Mouse (Mus musculus) spleen, adult 2 months (tissue): ENCODE data around the gene Gm10197. TPM values are rescaled to one million over a fixed set of nuclear protein-coding genes. Genes with fewer than 3 reads are reported as not detected.

Experiments used
- DNase-seq, 2 experiments: peaks; one replicate each; pipeline versions ENCODE4 v3.0.0 to v3.0.0-alpha.2; 2012 to 2021; ENCODE audit warnings: low spot score in 2 of 2, low read depth in 1 of 2
- H3K27ac ChIP-seq: fragments of 200-500 bp; 2 replicates; pipeline ENCODE4 v1.5.1; 2012; ENCODE audit warnings: low read length, inconsistent platforms; ENCODE audit not compliant: insufficient read depth
- H3K27me3 ChIP-seq: fragments of 200-500 bp; 2 replicates; pipeline ENCODE4 v1.6.1; 2012; ENCODE audit warnings: mild to moderate bottlenecking, moderate library complexity, low read length, inconsistent platforms; ENCODE audit not compliant: control insufficient read depth, insufficient read depth
- H3K36me3 ChIP-seq: fragments of 200-500 bp; 2 replicates; pipeline ENCODE4 v1.6.1; 2012; ENCODE audit warnings: mild to moderate bottlenecking, low read length, inconsistent platforms; ENCODE audit not compliant: control insufficient read depth, insufficient read depth
- H3K4me1 ChIP-seq: fragments of 200-500 bp; 2 replicates; pipeline ENCODE4 v1.6.1; 2011; ENCODE audit warnings: inconsistent platforms; ENCODE audit not compliant: control insufficient read depth, insufficient read depth, insufficient read length
- H3K4me3 ChIP-seq: fragments of 200-500 bp; 2 replicates; pipeline ENCODE4 v1.5.1; 2011; ENCODE audit warnings: mild to moderate bottlenecking, inconsistent platforms; ENCODE audit not compliant: insufficient read depth, insufficient read length; ENCODE audit errors: extremely low read depth
- CTCF ChIP-seq: fragments of 200-500 bp; IDR thresholded peaks from 2 replicates; pipeline ENCODE4 v1.5.1; 2011; ENCODE audit warnings: mild to moderate bottlenecking, inconsistent platforms; ENCODE audit not compliant: insufficient read depth, insufficient read length, insufficient replicate concordance; ENCODE audit errors: extremely low read depth
- POLR2A ChIP-seq: fragments of 200-500 bp; IDR thresholded peaks from 2 replicates; pipeline ENCODE4 v1.6.1; 2011; ENCODE audit warnings: low read depth, low read length, inconsistent platforms
- WGBS: fragments of 180-500 bp; shearing (Covaris S2); methylation state at CpG from one replicate; pipeline ENCODE4 v1.1.7; 2018; 5-methylcytosine and 5-hydroxymethylcytosine counted together
- polyA plus RNA-seq: library from polyadenylated mRNA; depleted of rRNA; stranded (reverse); fragments of >200 nt; gene quantifications from 2 replicates; pipeline ENCODE4 v1.2.3, GENCODE M21; 2012; rRNA removed

The Gm10197 gene
- polyA plus RNA-seq, 1 experiment, result not detected

DNA sequence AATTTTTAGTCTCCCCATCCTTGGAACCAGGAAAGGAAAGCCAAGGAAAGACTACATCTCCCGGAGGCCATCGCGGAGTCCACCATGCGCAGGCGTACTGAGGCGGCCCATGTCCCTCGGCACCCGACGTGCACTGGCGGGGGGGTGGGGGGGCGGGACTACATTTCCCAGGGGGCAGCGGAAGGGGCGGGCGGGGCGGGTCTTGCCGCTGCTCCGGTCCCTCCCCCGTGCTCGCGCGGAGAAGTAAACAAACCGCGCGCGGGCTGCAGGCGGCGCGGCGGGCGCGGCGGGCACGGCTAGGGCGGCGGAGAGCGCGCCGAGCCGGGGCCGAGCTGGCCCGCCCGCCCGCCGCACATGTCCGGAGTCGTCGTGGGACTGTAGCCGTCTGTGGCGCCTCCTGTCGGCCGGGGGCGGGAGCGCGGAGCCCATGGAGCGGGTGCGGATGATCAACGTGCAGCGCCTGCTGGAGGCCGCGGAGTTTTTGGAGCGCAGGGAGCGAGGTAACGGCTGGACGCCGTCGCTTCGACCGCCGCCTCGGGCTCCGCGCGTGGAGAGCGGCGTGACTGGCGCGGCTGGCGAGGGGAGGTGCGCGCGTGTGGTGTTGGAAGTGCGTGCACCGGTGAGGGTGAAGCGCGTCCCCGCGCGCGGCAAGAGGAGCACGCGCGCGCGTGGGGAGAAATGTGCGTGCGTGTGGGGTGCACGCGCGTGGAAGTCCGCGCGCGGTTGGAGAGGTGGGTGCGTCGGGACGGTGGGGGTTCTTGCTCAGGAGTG lies 42.2 kb downstream of the Gm10197 start:
- peak; percentile 70 to 83 for DNase-seq
- no peak for TF ChIP-seq POLR2A
- TF ChIP-seq CTCF, result peak; percentile 63
- Histone ChIP-seq H3K4me1 (peaks cover 6% of the 10 kb centered on the region), H3K27ac (peak overlapping the region; percentile 33; the same call in 1 of the 2 replicates), H3K4me3 (peak overlapping the region; percentile 79), H3K27me3 (no peaks in the 10 kb centered on the region), H3K36me3 (no peaks in the 10 kb centered on the region)
- under 1% methylated on average over 104 of the region's 106 CpGs for WGBS

DNA sequence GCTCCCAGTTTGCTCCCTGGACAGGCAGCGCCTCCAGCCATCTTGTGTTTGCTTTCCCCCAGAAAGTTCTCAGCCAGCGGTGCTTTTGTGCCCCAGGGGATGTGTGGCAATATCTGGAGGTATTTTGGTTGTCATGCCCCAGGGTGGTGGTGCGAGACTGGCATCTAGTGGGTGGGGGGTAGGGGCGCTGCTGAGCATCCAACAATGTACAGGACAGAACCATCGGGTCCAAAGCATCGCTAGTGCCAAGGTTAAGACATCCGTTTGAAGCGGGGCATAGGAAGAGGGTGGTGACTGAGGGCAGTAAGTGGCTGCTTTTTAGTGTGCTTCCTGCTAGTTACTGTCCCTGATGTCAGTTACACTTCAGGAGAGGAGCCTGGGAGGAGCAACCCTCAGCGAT lies 43.5 kb downstream of the Gm10197 start:
- TF ChIP-seq CTCF (peak; percentile 22; the same call in 1 of the 2 replicates), POLR2A (no peak)
- Histone ChIP-seq H3K4me3 (no peak overlapping the region), H3K4me1 (peaks cover 6% of the 10 kb centered on the region), H3K27ac (0 out of 2 replicates have a peak overlapping the region, but pooled peaks have one; percentile 8), H3K36me3 (no peaks in the 10 kb centered on the region), H3K27me3 (no peaks in the 10 kb centered on the region)
- 33% methylated on average over 9 of the region's 9 CpGs for WGBS
- DNase-seq, result peak; percentile 15 to 28

DNA sequence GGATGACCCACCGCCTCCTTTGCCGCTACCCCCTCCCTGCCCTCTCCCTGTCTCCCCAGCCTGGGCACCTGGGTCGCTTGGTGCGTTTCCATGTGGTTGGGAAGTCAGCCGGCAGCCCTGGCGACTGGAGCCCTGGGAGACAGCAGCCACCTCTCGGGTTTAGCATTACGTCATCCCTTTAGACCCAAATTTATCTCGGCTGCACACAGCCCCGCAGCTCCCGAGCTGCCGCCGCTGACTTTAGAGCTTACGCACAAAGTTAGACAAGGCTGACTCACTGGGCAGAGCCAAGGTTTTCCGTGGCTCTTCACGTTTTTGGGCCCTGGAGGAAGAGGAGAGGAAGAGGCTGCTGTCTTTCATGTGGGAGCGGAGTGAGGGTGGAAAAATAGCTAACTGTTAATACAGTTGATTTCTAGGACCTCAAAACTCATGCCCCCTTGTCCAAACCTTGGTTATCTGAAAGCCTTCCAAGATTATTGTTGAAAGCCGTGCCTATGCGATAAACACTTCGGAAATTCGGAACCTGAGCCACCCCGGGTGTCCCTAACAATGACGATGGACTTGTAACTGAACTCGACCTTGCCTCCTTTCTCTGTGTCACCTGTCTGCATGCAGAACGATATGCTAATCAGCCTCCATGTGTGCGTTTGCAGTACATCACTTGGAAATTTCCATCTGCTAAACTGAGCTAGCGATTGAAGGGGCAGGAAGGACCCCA lies 45.8 kb downstream of the Gm10197 start:
- peaks cover 6% of the 10 kb centered on the region for H3K4me1 ChIP-seq
- peak overlapping the region; percentile 47; the same call in 1 of the 2 replicates for H3K4me3 ChIP-seq
- H3K27me3 ChIP-seq, result no peaks in the 10 kb centered on the region
- no peak for TF ChIP-seq POLR2A
- TF ChIP-seq CTCF, result no peak
- H3K27ac ChIP-seq, result peak overlapping the region; percentile 24; the same call in 1 of the 2 replicates
- DNase-seq, result no peak
- H3K36me3 ChIP-seq, result no peaks in the 10 kb centered on the region
- 22% methylated on average over 27 of the region's 27 CpGs for WGBS

DNA sequence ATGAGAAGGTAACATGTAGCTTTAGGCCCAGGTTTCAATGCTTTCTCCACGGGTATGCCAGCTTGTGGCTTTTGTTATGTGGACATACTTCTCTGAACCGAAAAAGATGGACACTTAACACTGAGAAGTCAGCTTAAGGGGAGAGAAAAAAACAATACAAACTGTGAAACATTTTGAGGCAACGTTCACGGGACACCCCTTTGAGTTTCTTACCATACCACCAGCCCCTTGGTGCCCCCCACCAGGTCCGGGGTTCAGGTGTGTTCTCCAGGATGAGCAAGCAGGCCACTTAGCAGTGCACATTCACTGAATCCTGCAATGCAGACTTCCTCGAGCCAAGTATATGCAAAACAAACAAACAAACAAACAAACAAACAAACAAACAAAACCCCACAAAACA lies 46.7 kb downstream of the Gm10197 start:
- DNase-seq, result no peak
- H3K27me3 ChIP-seq, result no peaks in the 10 kb centered on the region
- no peak overlapping the region for H3K4me3 ChIP-seq
- 82% methylated on average over 6 of the region's 6 CpGs for WGBS
- no peaks in the 10 kb centered on the region for H3K36me3 ChIP-seq
- TF ChIP-seq POLR2A (no peak), CTCF (no peak)
- peaks cover 1% of the 10 kb centered on the region for H3K4me1 ChIP-seq
- H3K27ac ChIP-seq, result no peak overlapping the region

DNA sequence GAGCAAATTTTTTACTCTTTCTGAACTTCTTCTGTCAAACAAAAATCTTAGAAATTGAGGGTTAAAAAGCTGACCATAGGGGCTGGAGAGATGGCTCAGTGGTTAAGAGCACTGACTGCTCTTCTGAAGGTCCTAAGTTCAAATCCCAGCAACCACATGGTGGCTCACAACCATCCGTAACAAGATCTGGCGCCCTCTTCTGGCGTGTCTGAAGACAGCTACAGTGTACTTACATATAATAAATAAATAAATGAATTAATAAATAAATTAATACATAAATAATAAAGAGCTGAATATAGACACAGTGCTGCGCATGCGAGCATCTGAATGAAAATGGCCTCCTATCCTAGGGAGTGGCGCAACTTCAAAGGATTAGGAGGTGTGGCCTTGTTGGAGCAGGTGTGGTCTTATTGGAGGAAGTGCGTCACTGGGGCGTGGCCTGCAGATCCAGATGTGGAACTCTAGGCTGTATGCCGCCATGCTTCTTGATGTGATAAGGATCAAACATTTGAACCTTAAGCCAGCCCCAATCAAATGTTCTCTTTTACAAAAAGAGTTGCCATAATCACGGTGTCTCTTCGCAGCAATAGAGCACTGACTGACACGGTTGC lies 49.0 kb downstream of the Gm10197 start:
- Histone ChIP-seq H3K27ac (no peak overlapping the region), H3K27me3 (no peaks in the 10 kb centered on the region), H3K4me1 (peaks cover 3% of the 10 kb centered on the region; the same call in 1 of the 2 replicates), H3K36me3 (no peaks in the 10 kb centered on the region), H3K4me3 (no peak overlapping the region)
- no peak for DNase-seq
- WGBS, result 91% methylated on average over 12 of the region's 12 CpGs
- TF ChIP-seq CTCF (no peak), POLR2A (no peak)

Other genes with a start within 250 kb of the Gm10197 start
- gene Add3, start 231.3 kb downstream of the Gm10197 start, polyA plus RNA-seq, result 40.6 and 45.1 TPM in 2 replicates
- 10.9 and 12.7 TPM in 2 replicates for gene Mxi1, start 61.2 kb downstream of the Gm10197 start, polyA plus RNA-seq
- 3.1 and 3.6 TPM in 2 replicates for gene Smndc1, start 18.8 kb upstream of the Gm10197 start, polyA plus RNA-seq
- 10.9 and 19.4 TPM in 2 replicates for gene Dusp5, start 157.3 kb upstream of the Gm10197 start, polyA plus RNA-seq
- gene Nutf2-ps1, start 217.3 kb upstream of the Gm10197 start, polyA plus RNA-seq, result 63.5 and 68.4 TPM in 2 replicates
- 2.9 and 3.6 TPM in 2 replicates for gene Smc3, start 228.6 kb upstream of the Gm10197 start, polyA plus RNA-seq